Mouse (Mus musculus) forebrain, postnatal 0 days (tissue): ENCODE results near the gene Whamm. TPM values are rescaled to one million over a fixed set of nuclear protein-coding genes. Genes with fewer than 3 reads are reported as not detected.

Experiments used
- ATAC-seq: fragments of 200-750 bp; cut with Nextera tagmentation; 2 replicates; pipeline ENCODE4 v1.8.0; 2017; ENCODE audit warnings: mild to moderate bottlenecking, moderate library complexity
- DNase-seq: peaks from one replicate; pipeline ENCODE4 v3.0.0-alpha.2; 2015
- H3K27ac ChIP-seq: fragments of 300-500 bp; sonication (generic); 2 replicates; pipeline ENCODE4 v1.5.1; 2014; ENCODE audit warnings: low read depth, mild to moderate bottlenecking, antibody characterized with exemption, low read length, moderate library complexity, mixed read lengths
- H3K27me3 ChIP-seq: fragments of 300-500 bp; sonication (generic); 2 replicates; pipeline ENCODE4 v1.6.1; 2014; ENCODE audit warnings: mild to moderate bottlenecking, low read length, mixed read lengths; ENCODE audit not compliant: insufficient read depth
- H3K36me3 ChIP-seq: fragments of 300-500 bp; sonication (generic); 2 replicates; pipeline ENCODE4 v1.6.1; 2014; ENCODE audit warnings: mild to moderate bottlenecking, moderate library complexity; ENCODE audit not compliant: insufficient read depth
- H3K4me1 ChIP-seq: fragments of 300-500 bp; sonication (generic); 2 replicates; pipeline ENCODE4 v1.6.1; 2014; ENCODE audit warnings: antibody characterized with exemption; ENCODE audit not compliant: insufficient read depth
- H3K4me2 ChIP-seq: fragments of 300-500 bp; sonication (generic); 2 replicates; pipeline ENCODE4 v1.6.1; 2014; ENCODE audit warnings: low read depth, mild to moderate bottlenecking, moderate library complexity
- H3K4me3 ChIP-seq: fragments of 300-500 bp; sonication (generic); 2 replicates; pipeline ENCODE4 v1.5.1; 2014; ENCODE audit warnings: low read depth, low read length, mixed read lengths
- H3K9ac ChIP-seq: fragments of 300-500 bp; sonication (generic); 2 replicates; pipeline ENCODE4 v1.6.1; 2014; ENCODE audit warnings: mild to moderate bottlenecking
- H3K9me3 ChIP-seq: fragments of 300-500 bp; sonication (generic); 2 replicates; pipeline ENCODE4 v1.6.1; 2016; ENCODE audit warnings: low read length
- CTCF ChIP-seq: sonication (generic); IDR thresholded peaks from 2 replicates; pipeline ENCODE4 v1.5.1; 2016; ENCODE audit warnings: antibody characterized with exemption, control low read depth, low read depth
- WGBS: fragments of 180-500 bp; shearing (Covaris S2); extraction: QIAGEN DNeasy Blood & Tissue Kit; methylation state at CpG from one replicate; pipeline ENCODE4 v1.1.7; 2014; 5-methylcytosine and 5-hydroxymethylcytosine counted together
- polyA plus RNA-seq: library from polyadenylated mRNA; unstranded; fragments of >200 nt; fragmentation: Nextera tagmentation; extraction: Ambion mirVana; gene quantifications from 2 replicates; pipeline ENCODE4 v1.2.1, GENCODE M21; 2015
- total RNA-seq: library from RNA; depleted of rRNA; stranded (reverse); fragments of >200 nt; gene quantifications from 2 replicates; pipeline ENCODE4 v1.2.3, GENCODE M21; 2014; rRNA removed

The Whamm gene
- total RNA-seq: 7.1 and 8.7 TPM in 2 replicates
- polyA plus RNA-seq: 4.2 and 5.4 TPM in 2 replicates

- peak within 1 kb of the TSS; percentile 76 for H3K4me2 ChIP-seq
- peak; percentile 40 for TF ChIP-seq CTCF
- peak within 1 kb of the TSS; percentile 91 for H3K4me3 ChIP-seq
- peak within 1 kb of the TSS; percentile 94 for H3K27ac ChIP-seq
- no peaks in the 10 kb centered on the region for H3K9me3 ChIP-seq
- H3K9ac ChIP-seq: peak within 1 kb of the TSS; percentile 81
- DNase-seq: peak; percentile 94
- H3K4me1 ChIP-seq: peaks cover 17% of the 10 kb centered on the region
- H3K27me3 ChIP-seq: no peaks in the 10 kb centered on the region
- 1% methylated on average over 84 of the region's 96 CpGs for WGBS
- ATAC-seq: peak; percentile 100
- H3K36me3 ChIP-seq: no peaks in the 10 kb centered on the region
Observed at GRCm38 (mm10) chr7:81571108-81571940, at the start of gene Whamm. Gene Whamm (plus strand): TSS chr7:81571266.

- 0% methylated on average over 31 of the region's 31 CpGs for WGBS
- Histone ChIP-seq H3K9me3 (no peaks in the 10 kb centered on the region), H3K9ac (peak overlapping the region; percentile 69), H3K4me3 (peak overlapping the region; percentile 65), H3K4me1 (peaks cover 10% of the 10 kb centered on the region), H3K4me2 (peak overlapping the region; percentile 56), H3K27ac (peak overlapping the region; percentile 96), H3K27me3 (no peaks in the 10 kb centered on the region), H3K36me3 (0 out of 2 replicates have a peak, but pooled peaks cover 5% of the 10 kb centered on the region)
- peak; percentile 56 for TF ChIP-seq CTCF
- DNase-seq (peak; percentile 99), ATAC-seq (peak; percentile 98)
Observed at GRCm38 (mm10) chr7:81523008-81523662, 47.9 kb upstream of the Whamm start.

- H3K9me3 ChIP-seq: no peaks in the 10 kb centered on the region
- peak overlapping the region; percentile 56 for H3K4me2 ChIP-seq
- peaks cover 7% of the 10 kb centered on the region for H3K36me3 ChIP-seq
- TF ChIP-seq CTCF: no peak
- no peaks in the 10 kb centered on the region for H3K27me3 ChIP-seq
- H3K4me3 ChIP-seq: peak overlapping the region; percentile 65
- peak overlapping the region; percentile 96 for H3K27ac ChIP-seq
- H3K9ac ChIP-seq: peak overlapping the region; percentile 69
- ATAC-seq (peak; percentile 25), DNase-seq (no peak)
- peaks cover 10% of the 10 kb centered on the region for H3K4me1 ChIP-seq
- 9% methylated on average over 13 of the region's 13 CpGs for WGBS
Observed at GRCm38 (mm10) chr7:81523663-81524017, 47.4 kb upstream of the Whamm start.

GRCm38 (mm10) chr7:81528918-81529317, 42.1 kb upstream of the Whamm start:
- H3K4me3 ChIP-seq: no peak overlapping the region
- no peak for TF ChIP-seq CTCF
- peaks cover 51% of the 10 kb centered on the region for H3K36me3 ChIP-seq
- DNase-seq (no peak), ATAC-seq (no peak)
- no peak overlapping the region for H3K9ac ChIP-seq
- no peaks in the 10 kb centered on the region for H3K9me3 ChIP-seq
- peaks cover 10% of the 10 kb centered on the region for H3K4me1 ChIP-seq
- WGBS: 93% methylated on average over 8 of the region's 8 CpGs
- H3K4me2 ChIP-seq: no peak overlapping the region
- H3K27ac ChIP-seq: no peak overlapping the region
- no peaks in the 10 kb centered on the region for H3K27me3 ChIP-seq

GRCm38 (mm10) chr7:81531462-81531861, 39.6 kb upstream of the Whamm start:
- H3K27ac ChIP-seq: no peak overlapping the region
- no peaks in the 10 kb centered on the region for H3K9me3 ChIP-seq
- H3K4me1 ChIP-seq: no peaks in the 10 kb centered on the region
- ATAC-seq: no peak
- no peak overlapping the region for H3K9ac ChIP-seq
- no peak overlapping the region for H3K4me2 ChIP-seq
- TF ChIP-seq CTCF: no peak
- no peak for DNase-seq
- H3K36me3 ChIP-seq: peaks cover 53% of the 10 kb centered on the region
- no peaks in the 10 kb centered on the region for H3K27me3 ChIP-seq
- H3K4me3 ChIP-seq: no peak overlapping the region
- WGBS: 56% methylated on average over 1 of the region's 1 CpGs

- H3K4me3 ChIP-seq: no peak overlapping the region
- no peak overlapping the region for H3K27ac ChIP-seq
- DNase-seq (no peak), ATAC-seq (no peak)
- H3K27me3 ChIP-seq: no peaks in the 10 kb centered on the region
- WGBS: 94% methylated on average over 4 of the region's 4 CpGs
- H3K4me1 ChIP-seq: no peaks in the 10 kb centered on the region
- no peak overlapping the region for H3K4me2 ChIP-seq
- TF ChIP-seq CTCF: no peak
- H3K9ac ChIP-seq: no peak overlapping the region
- no peaks in the 10 kb centered on the region for H3K9me3 ChIP-seq
- peaks cover 25% of the 10 kb centered on the region for H3K36me3 ChIP-seq
Observed at GRCm38 (mm10) chr7:81536478-81536877, 34.6 kb upstream of the Whamm start.
